Mouse (Mus musculus): Measurements from ENCODE around the gene Srsf7. TPM values are rescaled to one million over a fixed set of nuclear protein-coding genes. Genes with fewer than 3 reads are reported as not detected.

The Srsf7 gene
- total RNA-seq, 2 experiments from 2014 or later, result 490 to 545 TPM

DNA sequence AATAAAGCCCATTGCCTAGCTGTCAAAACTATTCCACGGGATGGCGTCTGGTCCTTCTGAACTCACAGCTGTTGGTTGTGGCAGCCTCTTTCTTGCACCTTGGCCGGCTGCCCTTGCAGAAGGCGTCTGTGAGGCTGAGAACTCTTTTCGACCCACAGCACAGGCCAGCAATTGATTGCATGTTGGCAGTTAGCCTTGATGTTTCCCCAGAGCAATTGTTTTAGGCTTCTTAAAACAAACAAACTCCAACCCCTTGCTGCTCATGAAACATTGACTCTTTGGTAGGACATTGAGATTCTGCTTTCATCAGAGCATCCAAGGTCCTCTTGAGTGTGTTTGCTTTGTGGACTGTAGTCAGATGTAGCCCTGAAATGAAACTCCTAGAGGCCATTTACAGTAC is 46.7 kb downstream of the Srsf7 start:
- ATAC-seq (replicated peaks; ENCODE audit: poor library complexity), result no peak

GRCm38 (mm10) chr17:80157489-80157888 is 49.6 kb downstream of the Srsf7 start:
- ATAC-seq (replicated peaks; ENCODE audit: poor library complexity), result no peak

- ATAC-seq (replicated peaks; ENCODE audit: poor library complexity), result no peak
These were observed 50.2 kb downstream of the Srsf7 start for GRCm38 (mm10) chr17:80156905-80157304.

- no peak for ATAC-seq (replicated peaks; ENCODE audit: poor library complexity)
These were observed 53.5 kb downstream of the Srsf7 start for GRCm38 (mm10) chr17:80153631-80154030.

DNA sequence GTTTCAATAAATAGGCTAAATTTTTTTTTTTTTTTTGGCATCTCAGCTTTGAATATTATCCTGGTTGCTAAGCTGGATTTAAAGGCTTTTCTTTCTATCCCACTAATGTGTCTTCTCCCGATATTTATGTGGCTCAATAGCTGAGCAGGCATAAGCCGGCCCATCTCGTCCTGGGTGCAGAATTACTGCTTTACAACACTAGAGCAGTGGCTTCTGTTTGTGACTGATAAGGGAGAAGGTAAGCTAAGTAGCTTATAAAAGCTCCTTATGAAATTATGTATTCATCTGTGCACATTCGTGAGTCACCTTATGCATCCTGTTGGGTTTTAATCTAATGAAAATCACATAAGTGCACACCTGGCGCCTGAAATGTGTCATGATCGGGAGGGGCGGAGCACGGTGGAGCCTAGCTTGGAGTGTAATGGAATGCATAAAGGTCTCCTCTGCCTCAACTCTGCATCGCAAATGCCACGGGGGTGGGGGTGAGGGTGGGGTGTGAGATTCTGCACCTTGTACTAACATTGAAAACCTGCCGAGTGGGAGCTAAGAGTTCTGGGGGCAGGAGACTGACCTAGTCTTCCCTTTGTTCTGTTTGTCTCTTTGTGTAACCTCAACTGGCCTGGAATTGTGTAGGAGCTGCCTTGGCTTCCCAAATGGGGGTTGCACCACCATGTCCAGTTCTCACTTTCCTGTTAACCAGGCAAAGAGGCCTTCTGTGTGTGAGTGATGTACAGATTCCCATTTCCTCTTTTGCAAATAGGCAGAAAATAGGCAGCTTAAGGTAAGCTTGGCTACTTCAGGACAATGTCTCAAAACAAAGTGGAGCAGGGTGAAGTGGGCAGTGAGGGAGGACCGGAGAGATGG is 54.1 kb downstream of the Srsf7 start:
- peak; percentile 77 for ATAC-seq (replicated peaks; ENCODE audit: poor library complexity)

GRCm38 (mm10) chr17:80151353-80151752 is 55.8 kb downstream of the Srsf7 start:
- no peak for ATAC-seq (replicated peaks; ENCODE audit: poor library complexity)

Other genes starting within 250 kb of the Srsf7 start
- 106 and 109 TPM in 2 replicates for gene Hnrnpll, start 145.0 kb downstream of the Srsf7 start, total RNA-seq (2015)
- gene Hnrnpll, start 145.0 kb downstream of the Srsf7 start, total RNA-seq (2017), result 55.6 and 61.3 TPM in 2 replicates
- gene Galm, start 79.8 kb downstream of the Srsf7 start, total RNA-seq (2015), result 5.9 and 7.6 TPM in 2 replicates
- 4.5 and 6.7 TPM in 2 replicates for gene Galm, start 79.8 kb downstream of the Srsf7 start, total RNA-seq (2017)
- gene Ttc39d, start 153 bp upstream of the Srsf7 start, total RNA-seq (2015), result not detected in 2 replicates
- gene Ttc39d, start 153 bp upstream of the Srsf7 start, total RNA-seq (2017), result not detected in 2 replicates
- 44.5 and 47.4 TPM in 2 replicates for gene Gemin6, start 17.1 kb upstream of the Srsf7 start, total RNA-seq (2015)
- 44.8 and 51.5 TPM in 2 replicates for gene Gemin6, start 17.1 kb upstream of the Srsf7 start, total RNA-seq (2017)
- gene Morn2, start 82.9 kb upstream of the Srsf7 start, total RNA-seq (2015), result 8.9 and 13.4 TPM in 2 replicates
- 7.1 and 14.9 TPM in 2 replicates for gene Morn2, start 82.9 kb upstream of the Srsf7 start, total RNA-seq (2017)
- 9.2 and 11.3 TPM in 2 replicates for gene Dhx57, start 83.2 kb upstream of the Srsf7 start, total RNA-seq (2015)
- 10.2 and 15.3 TPM in 2 replicates for gene Dhx57, start 83.2 kb upstream of the Srsf7 start, total RNA-seq (2017)
- gene Arhgef33, start 100.1 kb upstream of the Srsf7 start, total RNA-seq (2015), result 0.35 TPM in 1 of 2 replicates, not detected in the other
- 1.7 TPM in 1 of 2 replicates, not detected in the other for gene Arhgef33, start 100.1 kb upstream of the Srsf7 start, total RNA-seq (2017)
- gene Gm10190, start 166.2 kb upstream of the Srsf7 start, total RNA-seq (2015), result not detected in 2 replicates
- gene Gm10190, start 166.2 kb upstream of the Srsf7 start, total RNA-seq (2017), result not detected in 2 replicates